Mouse (Mus musculus) limb, embryonic 11.5 days (tissue): ENCODE results near the gene Cdh13. TPM values are rescaled to one million over a fixed set of nuclear protein-coding genes. Genes with fewer than 3 reads are reported as not detected.
A peak's percentile ranks its signal among the peaks of the same experiment; 100 is the strongest.

Experiments used
- ATAC-seq: fragments of 200-750 bp; cut with Nextera tagmentation; 2 replicates; pipeline ENCODE4 v1.8.0; 2017; ENCODE audit warnings: low read depth; ENCODE audit not compliant: insufficient number of reproducible peaks, low FRiP score, low TSS enrichment
- DNase-seq: peaks from one replicate; pipeline ENCODE4 v3.0.0-alpha.2; 2015; ENCODE audit warnings: low spot score
- H3K27ac ChIP-seq: fragments of 300-500 bp; sonication (generic); replicated peaks from 2 replicates; pipeline ENCODE4 v1.5.1; 2014; ENCODE audit warnings: low read depth, mild to moderate bottlenecking, low read length
- H3K27me3 ChIP-seq: fragments of 300-500 bp; sonication (generic); 2 replicates; pipeline ENCODE4 v1.6.1; 2014; ENCODE audit warnings: mild to moderate bottlenecking, low read length, mixed read lengths; ENCODE audit not compliant: control insufficient read depth, insufficient read depth
- H3K36me3 ChIP-seq: fragments of 300-500 bp; sonication (generic); 2 replicates; pipeline ENCODE4 v1.6.1; 2014; ENCODE audit warnings: mild to moderate bottlenecking, low read length, moderate library complexity, mixed read lengths; ENCODE audit not compliant: control insufficient read depth, insufficient read depth
- H3K4me1 ChIP-seq: fragments of 300-500 bp; sonication (generic); 2 replicates; pipeline ENCODE4 v1.6.1; 2014; ENCODE audit warnings: low read length, mixed read lengths; ENCODE audit not compliant: control insufficient read depth, insufficient read depth
- H3K4me2 ChIP-seq: fragments of 300-500 bp; sonication (generic); 2 replicates; pipeline ENCODE4 v1.6.1; 2014; ENCODE audit warnings: low read depth, mild to moderate bottlenecking, moderate library complexity; ENCODE audit not compliant: severe bottlenecking
- H3K4me3 ChIP-seq: fragments of 300-500 bp; sonication (generic); 2 replicates; pipeline ENCODE4 v1.5.1; 2014; ENCODE audit warnings: low read depth, low read length
- H3K9ac ChIP-seq: fragments of 300-500 bp; sonication (generic); 2 replicates; pipeline ENCODE4 v1.6.1; 2014; ENCODE audit warnings: mild to moderate bottlenecking, low read length
- H3K9me3 ChIP-seq: fragments of 300-500 bp; sonication (generic); 2 replicates; pipeline ENCODE4 v1.6.1; 2016; ENCODE audit warnings: low read length; ENCODE audit not compliant: control insufficient read depth
- WGBS: fragments of 180-500 bp; shearing (Covaris S2); extraction: QIAGEN DNeasy Blood & Tissue Kit; methylation state at CpG from one replicate; pipeline ENCODE4 v1.1.7; 2014; 5-methylcytosine and 5-hydroxymethylcytosine counted together
- polyA plus RNA-seq: library from polyadenylated mRNA; unstranded; fragments of >200 nt; fragmentation: Nextera tagmentation; extraction: Ambion mirVana; gene quantifications from 2 replicates; pipeline ENCODE4 v1.2.1, GENCODE M21; 2014

Cdh13 gene
- polyA plus RNA-seq, 1 experiment from 2014 or later, result 4.9 TPM

GRCm38 (mm10) chr8:118884296-118884695 is 600.8 kb downstream of the Cdh13 start:
- DNase-seq (no peak), ATAC-seq (no peak)
- H3K27me3 ChIP-seq, result no peaks in the 10 kb centered on the region
- H3K9me3 ChIP-seq, result no peaks in the 10 kb centered on the region
- no peak overlapping the region for H3K27ac ChIP-seq
- H3K4me1 ChIP-seq, result 0 out of 2 replicates have a peak, but pooled peaks cover 4% of the 10 kb centered on the region
- H3K36me3 ChIP-seq, result no peaks in the 10 kb centered on the region
- H3K4me3 ChIP-seq, result no peak overlapping the region
- 35% methylated on average over 8 of the region's 8 CpGs for WGBS
- no peak overlapping the region for H3K9ac ChIP-seq
- peak overlapping the region; percentile 34; the same call in 1 of the 2 replicates for H3K4me2 ChIP-seq

- Histone ChIP-seq H3K27me3 (no peaks in the 10 kb centered on the region), H3K36me3 (no peaks in the 10 kb centered on the region), H3K9ac (no peak overlapping the region), H3K27ac (no peak overlapping the region), H3K4me1 (0 out of 2 replicates have a peak, but pooled peaks cover 4% of the 10 kb centered on the region), H3K9me3 (no peaks in the 10 kb centered on the region), H3K4me2 (peak overlapping the region; percentile 34), H3K4me3 (no peak overlapping the region)
- 12% methylated on average over 11 of the region's 11 CpGs for WGBS
- ATAC-seq (peak; percentile 51; the same call in 1 of the 2 replicates), DNase-seq (peak; percentile 67)
Observed at GRCm38 (mm10) chr8:118884988-118885387, 601.5 kb downstream of the Cdh13 start.

GRCm38 (mm10) chr8:118902402-118902801 is 618.9 kb downstream of the Cdh13 start:
- no peaks in the 10 kb centered on the region for H3K4me1 ChIP-seq
- 88% methylated on average over 11 of the region's 11 CpGs for WGBS
- no peaks in the 10 kb centered on the region for H3K9me3 ChIP-seq
- ATAC-seq (no peak), DNase-seq (no peak)
- H3K27ac ChIP-seq, result no peak overlapping the region
- H3K4me3 ChIP-seq, result no peak overlapping the region
- no peaks in the 10 kb centered on the region for H3K27me3 ChIP-seq
- H3K36me3 ChIP-seq, result no peaks in the 10 kb centered on the region
- H3K9ac ChIP-seq, result no peak overlapping the region
- no peak overlapping the region for H3K4me2 ChIP-seq

- Histone ChIP-seq H3K36me3 (no peaks in the 10 kb centered on the region), H3K4me3 (no peak overlapping the region), H3K27ac (no peak overlapping the region), H3K27me3 (no peaks in the 10 kb centered on the region), H3K9me3 (peaks cover 3% of the 10 kb centered on the region; the same call in 1 of the 2 replicates), H3K4me1 (no peaks in the 10 kb centered on the region), H3K9ac (no peak overlapping the region), H3K4me2 (no peak overlapping the region)
- 94% methylated on average over 3 of the region's 3 CpGs for WGBS
- ATAC-seq (no peak), DNase-seq (no peak)
Observed at GRCm38 (mm10) chr8:118916513-118916912, 633.0 kb downstream of the Cdh13 start.

GRCm38 (mm10) chr8:118937412-118937811 is 653.9 kb downstream of the Cdh13 start:
- 20% methylated on average over 11 of the region's 11 CpGs for WGBS
- Histone ChIP-seq H3K4me2 (no peak overlapping the region), H3K27ac (no peak overlapping the region), H3K4me1 (no peaks in the 10 kb centered on the region), H3K9me3 (no peaks in the 10 kb centered on the region), H3K4me3 (no peak overlapping the region), H3K36me3 (no peaks in the 10 kb centered on the region), H3K27me3 (no peaks in the 10 kb centered on the region), H3K9ac (no peak overlapping the region)
- no peak for ATAC-seq
- no peak for DNase-seq

- H3K4me1 ChIP-seq, result no peaks in the 10 kb centered on the region
- 32% methylated on average over 8 of the region's 8 CpGs for WGBS
- no peak overlapping the region for H3K4me2 ChIP-seq
- H3K27ac ChIP-seq, result no peak overlapping the region
- no peaks in the 10 kb centered on the region for H3K9me3 ChIP-seq
- no peak overlapping the region for H3K4me3 ChIP-seq
- H3K27me3 ChIP-seq, result no peaks in the 10 kb centered on the region
- H3K36me3 ChIP-seq, result no peaks in the 10 kb centered on the region
- ATAC-seq (no peak), DNase-seq (peak; percentile 23)
- no peak overlapping the region for H3K9ac ChIP-seq
Observed at GRCm38 (mm10) chr8:118938025-118938424, 654.5 kb downstream of the Cdh13 start.

- 62% methylated on average over 20 of the region's 20 CpGs for whole genome bisulfite sequencing
- H3K4me2 ChIP-seq, result no peak overlapping the region
Observed at GRCm38 (mm10) chr8:118951766-118952741, 668.5 kb downstream of the Cdh13 start.

GRCm38 (mm10) chr8:118956109-118956508 is 672.6 kb downstream of the Cdh13 start:
- no peak for DNase-seq
- Histone ChIP-seq H3K9ac (no peak overlapping the region), H3K4me3 (no peak overlapping the region), H3K36me3 (no peaks in the 10 kb centered on the region), H3K27ac (no peak overlapping the region), H3K9me3 (no peaks in the 10 kb centered on the region), H3K4me2 (no peak overlapping the region), H3K4me1 (no peaks in the 10 kb centered on the region), H3K27me3 (no peaks in the 10 kb centered on the region)
- ATAC-seq, result no peak
- WGBS, result 93% methylated on average over 3 of the region's 3 CpGs

More at GRCm38 (mm10) chr8:118951766-118952741, 668.5 kb downstream of the Cdh13 start:
- H3K27ac ChIP-seq, result no peak overlapping the region
- no peaks in the 10 kb centered on the region for H3K4me1 ChIP-seq
- H3K9ac ChIP-seq, result no peak overlapping the region
- H3K4me3 ChIP-seq, result no peak overlapping the region
- peak; percentile 84 for DNase-seq
- H3K27me3 ChIP-seq, result no peaks in the 10 kb centered on the region
- H3K9me3 ChIP-seq, result no peaks in the 10 kb centered on the region
- no peak for ATAC-seq
- no peaks in the 10 kb centered on the region for H3K36me3 ChIP-seq
